Mouse (Mus musculus) heart, postnatal 10 days (tissue): ENCODE measurements around the gene E330034G19Rik. TPM values are rescaled to one million over a fixed set of nuclear protein-coding genes. Genes with fewer than 3 reads are reported as not detected.
A peak's percentile ranks its signal among the peaks of the same experiment; 100 is the strongest.
"Not testable (repeated sequence)": the region's sequence is repeated elsewhere in the genome, so short reads cannot be mapped to it uniquely, and the experiment has no call there.

Source experiments
- DNase-seq, 2 experiments: peaks; one replicate each; pipeline ENCODE4 v3.0.0; 2021
- intact Hi-C: fragments of 180-260 bp; cut with DNase I; formaldehyde crosslinking; loops from one replicate; pipeline ENCODE4 v1.15.1; 2025
- total RNA-seq, 2 experiments: library from RNA; stranded (reverse); gene quantifications; 2 replicates each; pipeline ENCODE4 v1.2.3; 2021

E330034G19Rik gene
- total RNA-seq, 2 experiments from 2014 or later: not detected

DNA sequence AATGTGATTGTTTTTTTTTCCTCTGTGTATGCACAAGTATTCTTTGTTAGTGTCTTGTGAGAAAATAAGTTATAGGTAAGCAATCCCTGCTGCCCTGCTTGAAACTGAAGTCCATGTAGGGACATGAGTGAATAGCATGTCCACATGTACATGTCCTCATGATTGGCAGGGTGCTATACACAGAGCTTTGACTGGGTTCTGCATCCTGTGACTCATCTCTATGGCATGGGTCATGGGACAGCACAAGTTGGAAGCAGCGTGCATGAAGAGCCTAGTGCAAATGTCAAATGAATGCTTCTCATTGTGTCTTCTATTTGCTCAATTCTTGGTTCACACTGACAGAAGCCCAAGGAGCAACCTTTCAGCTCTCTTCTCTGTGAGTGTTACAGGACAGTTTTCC, 14.1 kb downstream of the E330034G19Rik start:
- DNase-seq: no peak
- intact Hi-C loops: no loop called here

DNA sequence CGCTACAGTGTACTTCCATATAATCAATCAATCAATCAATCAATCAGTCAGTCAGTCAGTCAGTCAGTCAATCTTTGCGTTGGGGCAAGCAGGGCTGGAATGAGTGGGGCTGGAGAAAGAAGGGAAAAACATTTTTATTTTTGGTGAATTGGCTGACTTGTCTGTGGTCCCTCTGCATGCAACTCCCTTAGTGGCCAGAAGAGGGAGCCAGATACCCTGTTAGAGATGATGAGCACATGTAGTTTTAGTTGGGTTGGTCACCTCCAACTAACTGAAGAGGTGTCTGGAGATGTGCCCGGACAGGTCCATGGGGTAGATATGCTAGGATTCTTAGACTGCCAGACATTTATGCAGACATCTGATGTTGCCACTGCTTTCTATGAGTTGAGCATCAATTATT, 18.1 kb downstream of the E330034G19Rik start:
- peak; percentile 51 to 67 for DNase-seq

DNA sequence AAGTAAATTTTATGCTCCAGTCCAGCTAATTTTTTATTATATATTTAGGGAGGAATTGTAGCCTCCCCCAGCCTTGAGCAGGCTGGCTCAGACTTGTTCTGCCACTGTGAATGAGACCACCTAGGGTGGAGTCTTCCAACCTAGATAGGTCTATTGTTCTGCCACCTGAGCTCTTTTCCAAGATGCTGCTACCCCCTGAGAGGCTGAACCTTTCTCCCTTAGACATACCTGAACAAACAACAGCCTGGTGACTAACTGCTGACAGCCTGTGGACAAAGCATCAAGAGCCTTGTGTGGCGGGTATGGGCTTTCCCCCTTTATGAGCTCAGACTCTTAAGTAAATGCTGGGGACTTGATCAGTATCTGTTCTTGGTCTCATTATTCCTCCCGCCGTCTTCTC, 54.0 kb downstream of the E330034G19Rik start:
- DNase-seq, intact Hi-C loops: not testable (repeated sequence)

More for the DNA sequence above, 18.1 kb downstream of the E330034G19Rik start:
- intact Hi-C loops: loop anchor here (5.0 kb wide), 1 partner anchor 46 kb away; no protein-coding TSS in a partner anchor

DNA sequence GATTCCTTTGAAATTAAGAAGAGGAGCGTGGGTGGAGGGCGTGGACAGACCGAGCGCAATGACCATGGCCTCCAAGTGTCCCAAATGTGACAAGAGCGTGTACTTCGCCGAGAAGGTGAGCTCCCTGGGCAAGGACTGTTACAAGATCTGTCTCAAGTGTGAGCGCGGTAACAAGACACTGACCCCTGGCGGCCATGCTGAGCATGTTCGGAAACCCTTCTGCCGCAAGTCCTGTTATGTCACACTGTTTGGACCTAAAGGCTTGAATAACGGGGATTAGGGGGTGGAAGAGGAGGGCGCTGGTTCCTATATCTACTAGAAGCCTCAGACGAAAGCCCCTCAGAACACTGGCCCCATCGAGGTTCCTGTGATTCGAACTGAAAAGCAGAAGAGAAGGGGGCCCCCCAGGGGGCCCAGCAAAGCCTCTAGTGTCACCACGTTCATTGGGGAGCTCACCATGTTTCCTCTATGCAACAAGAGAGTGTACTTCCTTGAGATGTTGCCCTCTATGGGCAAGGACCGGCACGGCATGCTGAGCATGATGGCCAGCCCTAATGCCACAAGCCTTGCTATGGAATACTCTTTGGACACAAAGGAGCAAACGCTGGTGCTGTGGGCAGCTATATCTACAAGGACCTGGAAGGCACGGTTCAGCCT, 65.4 kb downstream of the E330034G19Rik start:
- DNase-seq: peak; percentile 25 to 47
- intact Hi-C loops: loop anchor here (5.0 kb wide), 1 partner anchor 46 kb away; no protein-coding TSS in a partner anchor

Other genes with a start within 250 kb of the E330034G19Rik start
- gene Dlg5, start 47.3 kb upstream of the E330034G19Rik start, total RNA-seq: 10 to 100 TPM; 17.0 to 19.1 TPM
- 10 to 100 TPM; 14.2 to 16.1 TPM for gene Polr3a, start 193.8 kb downstream of the E330034G19Rik start, total RNA-seq
- gene Rps24, start 193.9 kb downstream of the E330034G19Rik start, total RNA-seq: 1,000 to 10,000 TPM in 1 of 2 experiments, 100 to 1,000 TPM in 1; 985 to 1,065 TPM